Mouse (Mus musculus): Measurements from ENCODE around the gene Kdsr. TPM values are rescaled to one million over a fixed set of nuclear protein-coding genes. Genes with fewer than 3 reads are reported as not detected.
"Not testable (repeated sequence)": the region's sequence is repeated elsewhere in the genome, so short reads cannot be mapped to it uniquely, and the experiment has no call there.

Gene Kdsr
- polyA plus RNA-seq, 1 experiment: 7.7 TPM

DNA sequence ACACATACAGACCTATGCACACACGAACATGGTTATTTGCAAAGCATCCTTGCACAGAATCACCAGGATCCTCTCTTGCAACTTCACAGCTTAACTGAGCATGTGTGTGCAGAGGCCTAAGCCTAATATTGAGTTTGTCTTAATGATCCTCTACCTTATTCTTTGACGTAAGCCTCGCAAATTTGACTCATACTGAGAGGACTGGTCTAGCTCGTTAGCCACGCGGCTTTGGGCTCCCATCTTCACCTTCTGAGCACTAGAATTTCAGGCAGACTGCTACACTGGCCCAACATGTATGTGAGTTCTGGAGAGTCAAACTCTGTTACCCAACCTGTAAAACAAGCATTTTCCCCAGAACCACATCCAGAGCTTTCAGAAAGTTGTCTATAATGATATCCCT is 16.5 kb downstream of the Kdsr start:
- no peak for DNase-seq (ENCODE audit: low read depth, low spot score)
- 95% methylated on average over 6 of the region's 6 CpGs for WGBS

DNA sequence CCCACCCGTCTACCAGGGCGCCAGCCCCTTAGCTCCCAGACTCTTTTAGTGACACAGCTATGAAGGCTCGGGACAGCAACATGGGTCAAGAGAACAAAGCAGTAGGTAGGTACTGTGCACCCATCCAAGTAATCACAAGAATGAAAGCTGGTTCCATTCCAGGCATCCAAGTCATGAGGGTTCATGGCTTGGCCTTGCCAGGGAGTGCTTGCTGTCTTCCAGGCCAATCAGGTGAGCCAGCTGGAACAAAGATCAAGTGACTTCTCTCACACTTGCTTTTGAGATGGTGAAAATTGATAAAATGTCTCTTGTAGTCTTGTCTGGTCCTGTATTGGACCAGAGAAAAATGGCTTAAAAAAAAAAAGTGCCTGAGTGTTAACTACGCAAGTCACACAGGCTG is 18.8 kb downstream of the Kdsr start:
- DNase-seq (ENCODE audit: low read depth, low spot score): no peak
- 91% methylated on average over 4 of the region's 4 CpGs for WGBS

DNA sequence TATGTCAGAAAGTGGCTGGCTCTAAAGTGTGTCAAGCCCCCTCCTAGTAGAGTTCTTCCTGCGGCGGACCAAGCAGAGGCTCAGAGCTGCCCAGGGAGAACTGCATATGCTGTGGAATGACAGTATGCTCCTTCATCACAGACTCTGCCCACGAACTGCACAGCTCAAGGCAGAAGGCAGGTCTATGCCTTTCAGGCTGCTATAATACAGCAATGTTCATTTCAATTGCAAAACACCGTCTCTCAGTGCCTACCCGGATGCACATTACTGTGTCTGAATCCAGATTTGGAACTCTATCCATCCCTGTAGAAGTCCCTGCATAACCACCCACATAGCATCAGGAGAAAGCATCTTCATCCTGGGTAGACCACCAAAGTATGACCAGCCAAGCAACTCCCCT is 19.7 kb downstream of the Kdsr start:
- no peak for DNase-seq (ENCODE audit: low read depth, low spot score)
- WGBS: 90% methylated on average over 5 of the region's 5 CpGs

- no peak for DNase-seq (ENCODE audit: low read depth, low spot score)
- WGBS: 84% methylated on average over 3 of the region's 3 CpGs
These were observed 21.4 kb downstream of the Kdsr start for GRCm38 (mm10) chr1:106738092-106738491.

DNA sequence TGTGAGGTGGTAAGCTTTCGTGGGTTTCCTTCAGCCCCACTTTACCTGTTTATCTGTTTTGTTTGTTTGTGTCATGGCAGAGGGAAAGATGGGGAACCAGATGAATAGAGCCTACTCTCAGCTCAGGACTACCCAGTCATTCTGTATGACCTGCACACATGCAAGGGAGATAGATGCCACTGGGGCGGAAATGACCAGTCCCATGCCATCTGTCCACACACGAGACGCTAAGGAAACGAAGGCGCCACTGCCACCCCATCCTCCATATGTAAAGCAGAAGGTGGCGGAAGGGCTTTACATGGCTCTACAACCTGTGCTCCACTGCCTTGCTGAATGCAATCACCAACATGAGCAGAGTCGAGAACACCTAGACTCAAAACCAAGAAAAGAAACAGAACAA is 23.3 kb downstream of the Kdsr start:
- no peak for DNase-seq (ENCODE audit: low read depth, low spot score)
- 96% methylated on average over 8 of the region's 8 CpGs for WGBS

GRCm38 (mm10) chr1:106735586-106735985 is 23.9 kb downstream of the Kdsr start:
- DNase-seq (ENCODE audit: low read depth, low spot score): no peak
- 50% methylated on average over 2 of the region's 2 CpGs for WGBS

GRCm38 (mm10) chr1:106722061-106722460 is 37.5 kb downstream of the Kdsr start:
- no peak for DNase-seq (ENCODE audit: low read depth, low spot score)
- WGBS: 84% methylated on average over 5 of the region's 5 CpGs

- WGBS: 68% methylated on average over 7 of the region's 7 CpGs
- not testable (repeated sequence) for DNase-seq (ENCODE audit: low read depth, low spot score)
These were observed 41.8 kb downstream of the Kdsr start for GRCm38 (mm10) chr1:106717736-106718135.

DNA sequence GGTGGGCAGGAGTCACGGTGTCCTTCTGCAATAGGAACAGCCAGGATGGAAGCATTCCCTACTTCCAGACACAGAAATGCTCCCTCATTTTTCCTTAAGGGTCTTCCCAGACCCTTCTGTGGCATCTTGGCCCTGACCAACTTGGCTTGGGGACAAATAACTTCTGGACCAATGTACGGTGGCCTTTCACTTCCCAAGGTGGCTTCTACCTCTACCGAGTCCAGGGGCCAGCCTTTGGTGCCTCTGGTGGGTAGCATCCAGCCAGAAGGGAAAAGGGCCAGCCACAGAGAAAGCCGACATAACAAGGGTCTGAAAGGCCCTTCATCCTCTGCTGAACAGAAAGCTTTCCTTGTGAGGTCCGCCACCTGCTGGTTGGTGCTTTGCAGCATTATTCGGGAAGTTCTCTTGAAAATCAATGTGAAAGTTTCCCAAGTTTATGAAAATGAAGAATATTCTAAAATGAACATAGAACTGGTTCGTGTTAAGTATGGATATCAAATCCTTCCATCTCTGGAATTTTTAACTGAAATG is 42.4 kb downstream of the Kdsr start:
- no peak for DNase-seq (ENCODE audit: low read depth, low spot score)

GRCm38 (mm10) chr1:106716141-106716540 is 43.4 kb downstream of the Kdsr start:
- WGBS: 80% methylated on average over 3 of the region's 3 CpGs
- DNase-seq (ENCODE audit: low read depth, low spot score): no peak

More for the DNA sequence above, 42.4 kb downstream of the Kdsr start:
- WGBS: 34% methylated on average over 7 of the region's 7 CpGs

- no peak for DNase-seq (ENCODE audit: low read depth, low spot score)
- 92% methylated on average over 13 of the region's 13 CpGs for WGBS
These were observed 44.1 kb downstream of the Kdsr start for GRCm38 (mm10) chr1:106715111-106716083.

- 3% methylated on average over 21 of the region's 21 CpGs for WGBS
- no peak for DNase-seq (ENCODE audit: low read depth, low spot score)
These were observed 45.0 kb downstream of the Kdsr start for GRCm38 (mm10) chr1:106714530-106714981.

DNA sequence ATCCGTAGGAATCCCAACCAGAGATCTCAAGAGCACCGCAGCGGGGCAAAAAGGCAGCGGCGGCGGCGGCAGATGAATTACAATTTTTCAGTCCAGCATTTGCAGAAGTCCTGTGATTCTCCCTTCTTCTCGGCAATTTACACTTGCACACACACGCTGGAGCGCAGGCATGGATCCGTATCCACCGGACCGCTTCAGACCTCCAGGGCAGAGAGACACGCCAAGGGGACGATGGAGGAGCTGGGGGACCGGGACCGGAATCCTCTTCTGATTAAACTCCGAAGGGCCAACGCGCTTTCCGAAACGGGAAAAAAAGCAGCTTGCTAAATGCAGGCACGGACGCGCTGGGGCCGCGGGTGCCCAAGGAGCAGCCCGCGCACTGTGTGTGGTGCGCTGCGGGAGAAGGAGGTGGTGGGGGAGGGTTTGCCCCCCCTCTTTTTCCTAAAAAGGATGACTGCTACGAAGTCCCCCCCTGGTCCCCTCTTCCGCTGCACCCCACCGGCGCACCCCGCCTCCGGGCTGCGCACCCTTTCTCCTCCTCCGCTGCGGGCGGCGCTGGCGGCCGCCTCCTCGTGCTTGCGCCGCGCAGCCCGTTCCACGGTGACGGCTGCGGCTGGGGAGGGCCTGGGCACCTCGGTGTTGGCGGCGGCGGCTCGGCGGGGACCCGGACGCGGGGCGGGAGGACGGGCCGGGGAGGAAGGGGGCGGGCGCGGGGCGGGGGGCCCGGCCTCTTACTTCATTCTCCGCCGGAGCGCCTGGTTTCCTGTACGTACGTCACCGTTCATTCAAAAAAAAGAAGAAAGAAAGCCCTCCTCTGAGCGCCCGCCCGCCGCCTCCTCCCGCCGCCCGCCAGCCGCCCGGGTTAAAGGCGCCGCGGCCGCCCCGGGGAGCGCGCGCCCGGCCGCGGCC is 45.7 kb downstream of the Kdsr start, which contains the start of gene Bcl2:
Bcl2 (minus strand) TSS at position 654 of the 909 bp plus-strand sequence.
- under 1% methylated on average over 95 of the region's 95 CpGs for WGBS
- no peak for DNase-seq (ENCODE audit: low read depth, low spot score)

DNA sequence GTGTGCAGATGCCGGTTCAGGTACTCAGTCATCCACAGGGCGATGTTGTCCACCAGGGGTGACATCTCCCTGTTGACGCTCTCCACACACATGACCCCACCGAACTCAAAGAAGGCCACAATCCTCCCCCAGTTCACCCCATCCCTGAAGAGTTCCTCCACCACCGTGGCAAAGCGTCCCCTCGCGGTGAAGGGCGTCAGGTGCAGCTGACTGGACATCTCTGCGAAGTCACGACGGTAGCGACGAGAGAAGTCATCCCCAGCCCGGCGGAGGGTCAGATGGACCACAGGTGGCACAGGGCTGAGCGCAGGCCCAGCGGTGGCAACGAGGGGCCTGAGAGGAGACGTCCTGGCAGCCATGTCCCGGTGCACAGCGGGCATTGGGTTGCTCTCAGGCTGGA is 47.2 kb downstream of the Kdsr start:
- DNase-seq (ENCODE audit: low read depth, low spot score): no peak
- 4% methylated on average over 22 of the region's 22 CpGs for WGBS

- 26% methylated on average over 12 of the region's 12 CpGs for WGBS
- no peak for DNase-seq (ENCODE audit: low read depth, low spot score)
These were observed 48.0 kb downstream of the Kdsr start for GRCm38 (mm10) chr1:106711356-106712125.

DNA sequence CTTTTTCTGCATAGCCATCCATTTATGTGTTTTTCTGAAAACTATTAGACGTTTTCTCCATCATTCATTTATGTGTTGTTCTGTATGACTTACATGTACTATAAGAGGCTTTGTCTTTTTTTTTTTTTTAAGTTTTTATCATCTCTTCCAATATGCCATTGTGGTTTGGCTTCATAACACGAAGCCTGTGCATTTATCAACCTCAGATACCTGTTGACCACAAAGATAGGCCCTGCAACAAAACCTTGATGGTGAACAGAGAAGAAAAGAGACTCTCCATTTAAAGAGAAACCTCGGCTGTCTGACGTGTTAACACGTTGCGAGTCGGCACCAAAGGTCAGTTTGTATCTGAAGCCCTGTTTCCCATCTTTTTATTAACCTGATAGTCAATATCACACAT is 49.3 kb downstream of the Kdsr start:
- no peak for DNase-seq (ENCODE audit: low read depth, low spot score)
- WGBS: 60% methylated on average over 7 of the region's 7 CpGs

DNA sequence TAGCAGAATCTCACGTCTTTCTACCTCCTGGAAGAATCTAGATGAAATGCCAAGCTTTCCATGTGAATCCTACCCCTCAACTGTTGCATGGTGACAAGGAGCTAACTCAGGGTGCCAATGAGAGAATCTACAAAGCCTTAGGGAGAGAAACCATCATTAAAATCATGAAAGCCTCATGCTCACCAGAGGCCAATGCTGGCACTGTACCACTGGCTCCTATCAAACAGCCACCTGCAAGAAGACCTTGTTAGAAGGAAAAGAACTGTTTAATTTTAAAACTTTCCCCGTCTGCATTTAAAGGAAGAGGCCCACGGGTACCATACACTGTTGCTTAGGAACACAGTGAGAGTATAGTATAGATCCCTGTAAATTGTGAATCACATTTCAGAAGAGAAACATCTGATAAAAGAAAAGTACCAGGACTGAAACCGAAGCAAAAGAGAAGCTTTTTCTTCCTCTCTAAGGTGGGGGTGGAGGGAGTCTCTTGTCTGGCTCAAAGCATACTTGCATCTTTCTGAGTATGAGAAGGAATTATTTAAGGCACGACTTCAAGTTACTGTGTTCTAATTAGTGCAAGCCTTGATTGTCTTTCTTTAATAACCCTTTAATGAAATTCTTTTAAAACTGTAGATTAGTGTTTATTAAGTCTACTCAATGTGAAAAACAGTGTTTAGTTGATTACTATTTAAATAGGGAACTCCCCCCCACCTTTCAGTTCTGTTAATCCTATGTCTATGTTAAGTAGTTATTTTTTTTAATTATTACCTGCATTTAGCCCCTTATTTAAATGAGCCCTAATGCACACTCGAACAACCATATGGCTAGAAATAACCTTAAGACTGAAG is 52.3 kb downstream of the Kdsr start:
- no peak for DNase-seq (ENCODE audit: low read depth, low spot score)
- 82% methylated on average over 6 of the region's 6 CpGs for WGBS

- no peak for DNase-seq (ENCODE audit: low read depth, low spot score)
- 60% methylated on average over 3 of the region's 3 CpGs for WGBS
These were observed 56.3 kb downstream of the Kdsr start for GRCm38 (mm10) chr1:106703183-106703582.

Data from large intestine, adult 2 months (tissue).